Mouse (Mus musculus) forebrain, embryonic 10.5 days (tissue): ENCODE results near the gene Chmp4b. TPM values are rescaled to one million over a fixed set of nuclear protein-coding genes. Genes with fewer than 3 reads are reported as not detected.

ENCODE experiments used
- DNase-seq: peaks from one replicate; pipeline ENCODE4 v3.0.0-alpha.2; 2017; ENCODE audit warnings: low spot score; ENCODE audit errors: extremely low spot score
- H3K27ac ChIP-seq: fragments of 300-500 bp; sonication (generic); 2 replicates; pipeline ENCODE4 v1.5.1; 2016; ENCODE audit warnings: mild to moderate bottlenecking
- H3K27me3 ChIP-seq: fragments of 300-500 bp; sonication (generic); 2 replicates; pipeline ENCODE4 v1.6.1; 2016; ENCODE audit warnings: mild to moderate bottlenecking; ENCODE audit not compliant: poor library complexity, severe bottlenecking
- H3K36me3 ChIP-seq: fragments of 300-500 bp; sonication (generic); replicated peaks from 2 replicates; pipeline ENCODE4 v1.6.1; 2016; ENCODE audit warnings: mild to moderate bottlenecking, moderate library complexity
- H3K4me1 ChIP-seq: fragments of 300-500 bp; sonication (generic); 2 replicates; pipeline ENCODE4 v1.6.1; 2016
- H3K4me3 ChIP-seq: fragments of 300-500 bp; sonication (generic); 2 replicates; pipeline ENCODE4 v1.5.1; 2016; ENCODE audit warnings: mild to moderate bottlenecking, moderate library complexity
- H3K9me3 ChIP-seq: fragments of 300-500 bp; sonication (generic); 2 replicates; pipeline ENCODE4 v1.6.1; 2016; ENCODE audit warnings: mild to moderate bottlenecking, moderate library complexity
- WGBS: fragments of 180-500 bp; shearing (Covaris S2); methylation state at CpG from one replicate; pipeline ENCODE4 v1.1.7; 2016; 5-methylcytosine and 5-hydroxymethylcytosine counted together
- polyA plus RNA-seq: library from polyadenylated mRNA; unstranded; fragments of >200 nt; fragmentation: Nextera tagmentation; extraction: Ambion mirVana; gene quantifications from 2 replicates; pipeline ENCODE4 v1.2.1, GENCODE M21; 2016

The Chmp4b gene
- polyA plus RNA-seq, 1 experiment from 2014 or later: 13.4 TPM

DNA sequence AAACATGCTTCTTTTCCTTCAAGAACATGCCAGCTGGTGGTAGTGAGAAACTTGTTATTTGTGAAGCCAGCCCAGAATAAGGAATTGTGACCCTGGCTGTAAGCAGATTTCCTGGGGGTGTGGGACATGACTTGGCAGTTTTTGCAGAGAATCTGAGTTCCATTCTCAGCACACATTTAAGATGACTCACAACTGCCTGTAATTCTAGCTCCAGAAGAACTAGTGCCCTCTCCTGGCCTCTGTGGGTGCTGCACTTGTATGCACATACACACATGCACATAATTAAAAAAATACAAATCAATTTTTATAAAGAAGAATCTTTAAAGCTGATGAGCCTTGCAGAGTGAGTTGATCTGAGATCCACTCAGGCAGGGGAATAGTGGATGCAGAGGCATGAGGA lies 27.4 kb upstream of the Chmp4b start:
- Histone ChIP-seq H3K27me3 (no peaks in the 10 kb centered on the region), H3K36me3 (peaks cover 65% of the 10 kb centered on the region), H3K9me3 (peaks cover 7% of the 10 kb centered on the region; the same call in 1 of the 2 replicates), H3K4me3 (no peak overlapping the region), H3K4me1 (no peaks in the 10 kb centered on the region), H3K27ac (no peak overlapping the region)
- DNase-seq: no peak

GRCm38 (mm10) chr2:154630531-154630930 lies 21.0 kb upstream of the Chmp4b start:
- H3K4me3 ChIP-seq: no peak overlapping the region
- peaks cover 66% of the 10 kb centered on the region for H3K36me3 ChIP-seq
- no peaks in the 10 kb centered on the region for H3K9me3 ChIP-seq
- H3K27ac ChIP-seq: no peak overlapping the region
- no peaks in the 10 kb centered on the region for H3K27me3 ChIP-seq
- no peak for DNase-seq
- WGBS: 87% methylated on average over 5 of the region's 5 CpGs
- H3K4me1 ChIP-seq: no peaks in the 10 kb centered on the region

DNA sequence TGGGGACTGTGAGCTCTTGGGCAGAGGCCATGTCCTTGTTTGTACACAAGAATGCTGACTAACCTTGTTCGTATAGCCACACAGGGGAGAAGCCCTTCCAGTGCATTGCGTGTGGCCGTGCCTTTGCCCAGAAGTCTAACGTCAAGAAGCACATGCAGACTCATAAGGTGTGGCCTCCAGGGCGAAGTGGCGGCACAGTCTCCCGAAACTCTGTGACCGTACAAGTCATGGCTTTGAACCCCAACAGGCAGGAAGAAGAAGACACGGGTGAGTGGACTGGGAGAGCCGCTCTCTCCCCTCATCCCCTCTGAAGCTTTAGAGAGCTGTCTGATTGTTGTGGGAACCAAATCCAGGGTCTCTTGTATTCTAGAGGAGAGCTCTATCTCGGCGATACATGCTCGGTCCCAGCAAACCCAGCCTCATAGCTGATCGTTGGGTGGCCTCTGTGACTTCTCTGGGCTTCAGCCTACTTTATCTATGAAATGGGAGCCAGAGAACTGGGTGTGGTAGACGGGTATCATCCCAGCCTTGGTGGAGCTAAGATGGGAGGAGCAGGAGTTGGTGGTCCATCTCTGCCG lies 19.2 kb upstream of the Chmp4b start:
- no peak overlapping the region for H3K4me3 ChIP-seq
- 92% methylated on average over 16 of the region's 16 CpGs for WGBS

DNA sequence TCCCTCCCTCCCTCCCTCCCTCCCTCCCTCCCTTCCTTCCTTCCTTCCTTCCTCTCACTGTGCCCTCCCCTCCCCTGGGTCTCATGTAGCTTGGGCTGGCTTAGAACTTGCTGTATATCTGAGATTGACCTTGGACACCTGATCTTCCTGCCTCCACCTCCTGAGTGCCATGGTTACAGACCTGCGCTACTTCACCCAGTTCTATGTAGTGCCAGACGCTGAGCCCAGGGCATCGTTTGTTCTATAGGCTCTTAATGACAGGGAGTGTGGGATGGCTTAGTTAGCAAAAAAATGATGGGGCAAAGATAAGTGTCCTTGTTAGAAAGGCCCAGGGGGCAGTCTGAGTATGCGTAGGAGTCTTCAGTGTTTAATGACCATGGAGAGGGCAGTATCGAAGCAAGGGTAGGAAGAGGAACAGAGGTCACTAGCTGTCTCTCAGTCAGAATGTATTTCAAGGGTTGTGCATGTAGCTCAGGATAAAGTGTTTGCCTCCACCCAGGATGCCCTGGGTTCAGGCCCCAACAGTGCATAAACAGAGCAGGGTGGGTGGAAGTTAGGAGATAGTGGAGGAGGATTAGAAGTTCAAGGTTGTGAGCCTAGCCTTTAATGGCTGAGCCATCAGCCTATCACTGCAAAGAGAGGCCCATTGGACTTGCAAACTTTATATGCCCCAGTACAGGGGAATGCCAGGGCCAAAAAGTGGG lies 18.3 kb upstream of the Chmp4b start:
- no peak for DNase-seq
- Histone ChIP-seq H3K9me3 (peaks cover 4% of the 10 kb centered on the region), H3K4me1 (no peaks in the 10 kb centered on the region), H3K27me3 (no peaks in the 10 kb centered on the region), H3K36me3 (peaks cover 74% of the 10 kb centered on the region), H3K4me3 (no peak overlapping the region), H3K27ac (no peak overlapping the region)
- WGBS: 95% methylated on average over 5 of the region's 5 CpGs

More for the DNA sequence above, 19.2 kb upstream of the Chmp4b start:
- Histone ChIP-seq H3K27ac (peak overlapping the region; percentile 0; the same call in 1 of the 2 replicates), H3K4me1 (no peaks in the 10 kb centered on the region), H3K36me3 (peaks cover 72% of the 10 kb centered on the region), H3K9me3 (no peaks in the 10 kb centered on the region), H3K27me3 (no peaks in the 10 kb centered on the region)
- DNase-seq: no peak

- no peak overlapping the region for H3K4me3 ChIP-seq
- peaks cover 74% of the 10 kb centered on the region for H3K36me3 ChIP-seq
- H3K9me3 ChIP-seq: peaks cover 9% of the 10 kb centered on the region
- H3K27ac ChIP-seq: 0 out of 2 replicates have a peak overlapping the region, but pooled peaks have one; percentile 5
- DNase-seq: no peak
- H3K4me1 ChIP-seq: no peaks in the 10 kb centered on the region
- no peaks in the 10 kb centered on the region for H3K27me3 ChIP-seq
- 88% methylated on average over 9 of the region's 9 CpGs for WGBS
Observed at GRCm38 (mm10) chr2:154633876-154634644, 17.4 kb upstream of the Chmp4b start.

- H3K4me3 ChIP-seq: no peak overlapping the region
- peaks cover 9% of the 10 kb centered on the region for H3K9me3 ChIP-seq
- H3K4me1 ChIP-seq: no peaks in the 10 kb centered on the region
- H3K27me3 ChIP-seq: no peaks in the 10 kb centered on the region
- no peak overlapping the region for H3K27ac ChIP-seq
- no peak for DNase-seq
- WGBS: 99% methylated on average over 2 of the region's 2 CpGs
- H3K36me3 ChIP-seq: peaks cover 69% of the 10 kb centered on the region
Observed at GRCm38 (mm10) chr2:154635826-154636225, 15.7 kb upstream of the Chmp4b start.

- Histone ChIP-seq H3K27ac (no peak overlapping the region), H3K27me3 (no peaks in the 10 kb centered on the region), H3K4me3 (no peak overlapping the region), H3K4me1 (no peaks in the 10 kb centered on the region), H3K36me3 (peaks cover 81% of the 10 kb centered on the region), H3K9me3 (peaks cover 9% of the 10 kb centered on the region)
- 93% methylated on average over 3 of the region's 3 CpGs for WGBS
- no peak for DNase-seq
Observed at GRCm38 (mm10) chr2:154638521-154638920, 13.0 kb upstream of the Chmp4b start.

DNA sequence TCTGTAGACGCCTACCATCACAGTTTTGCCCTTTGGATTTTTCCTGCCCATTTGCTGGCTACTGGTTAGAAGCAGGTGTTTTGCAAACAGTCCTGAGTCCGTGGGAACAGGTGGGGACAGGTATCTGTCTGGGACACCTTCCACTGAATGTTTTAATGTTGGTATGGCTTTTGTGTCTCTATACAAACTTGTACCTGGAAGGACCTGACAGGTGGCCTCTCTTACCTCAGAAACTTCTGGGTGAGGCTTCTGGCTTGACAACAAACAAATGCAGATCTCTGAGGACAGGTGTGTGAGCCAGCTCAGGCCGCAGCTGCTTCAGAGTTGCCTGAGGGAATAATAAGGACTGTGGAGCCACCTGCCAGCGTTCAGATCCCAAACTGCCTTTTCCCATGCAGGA lies 12.4 kb upstream of the Chmp4b start:
- H3K9me3 ChIP-seq: peaks cover 9% of the 10 kb centered on the region
- DNase-seq: no peak
- no peak overlapping the region for H3K27ac ChIP-seq
- peaks cover 83% of the 10 kb centered on the region for H3K36me3 ChIP-seq
- 91% methylated on average over 4 of the region's 4 CpGs for WGBS
- H3K4me3 ChIP-seq: no peak overlapping the region
- H3K4me1 ChIP-seq: no peaks in the 10 kb centered on the region
- no peaks in the 10 kb centered on the region for H3K27me3 ChIP-seq

- Histone ChIP-seq H3K9me3 (peaks cover 9% of the 10 kb centered on the region), H3K27ac (no peak overlapping the region), H3K4me1 (no peaks in the 10 kb centered on the region), H3K4me3 (no peak overlapping the region), H3K27me3 (no peaks in the 10 kb centered on the region), H3K36me3 (peaks cover 82% of the 10 kb centered on the region)
- no peak for DNase-seq
- 83% methylated on average over 8 of the region's 8 CpGs for WGBS
Observed at GRCm38 (mm10) chr2:154641176-154641575, 10.3 kb upstream of the Chmp4b start.

DNA sequence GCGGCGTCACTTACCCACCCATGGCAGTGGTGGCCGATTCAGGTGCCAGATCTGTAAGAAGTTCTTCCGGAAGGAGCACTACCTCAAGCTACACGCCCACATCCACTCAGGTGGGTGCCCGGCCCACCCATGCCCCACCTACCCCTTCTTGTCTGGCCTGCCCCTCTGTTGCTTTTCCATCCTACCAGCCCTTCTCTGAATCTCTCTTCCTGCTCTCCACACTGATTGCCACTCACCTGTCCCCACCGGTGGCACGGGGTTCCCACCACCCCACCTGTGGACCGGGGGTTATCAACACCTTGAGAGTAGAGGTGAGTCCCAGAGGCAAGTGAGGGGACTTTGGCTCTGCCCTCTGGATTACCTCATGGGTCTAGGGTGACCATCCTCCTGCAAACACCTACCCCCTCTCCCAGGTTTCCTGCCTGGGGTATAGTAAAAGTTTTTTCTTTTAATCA lies 9.5 kb upstream of the Chmp4b start:
- no peaks in the 10 kb centered on the region for H3K27me3 ChIP-seq
- WGBS: 94% methylated on average over 9 of the region's 9 CpGs

GRCm38 (mm10) chr2:154642712-154643385 lies 8.7 kb upstream of the Chmp4b start:
- Histone ChIP-seq H3K27ac (no peak overlapping the region), H3K27me3 (no peaks in the 10 kb centered on the region), H3K4me1 (no peaks in the 10 kb centered on the region), H3K9me3 (peaks cover 8% of the 10 kb centered on the region), H3K4me3 (no peak overlapping the region), H3K36me3 (peaks cover 75% of the 10 kb centered on the region)
- DNase-seq: no peak
- 88% methylated on average over 6 of the region's 6 CpGs for WGBS

More for the DNA sequence above, 9.5 kb upstream of the Chmp4b start:
- Histone ChIP-seq H3K4me3 (no peak overlapping the region), H3K4me1 (no peaks in the 10 kb centered on the region), H3K9me3 (peaks cover 9% of the 10 kb centered on the region), H3K27ac (no peak overlapping the region), H3K36me3 (peaks cover 83% of the 10 kb centered on the region)
- DNase-seq: no peak

DNA sequence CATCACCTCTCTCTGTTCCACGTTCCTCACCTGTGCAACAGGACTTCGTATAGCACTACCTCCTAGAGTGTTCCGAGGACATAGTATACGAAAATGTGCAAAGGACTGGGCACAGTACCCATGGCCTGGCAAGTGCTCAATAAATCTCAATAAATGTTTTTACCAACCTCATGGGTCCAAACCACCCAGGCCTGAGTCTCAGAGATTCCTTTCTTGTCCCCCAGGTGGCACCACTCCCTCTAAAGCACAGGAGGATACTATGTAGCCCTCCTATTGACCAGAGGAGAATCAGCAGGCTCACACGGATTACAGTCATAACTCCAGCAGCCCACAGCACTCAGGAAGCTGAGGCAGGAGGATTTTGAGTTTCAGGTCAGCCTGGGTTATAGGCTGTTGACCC lies 4.9 kb upstream of the Chmp4b start:
- Histone ChIP-seq H3K27ac (no peak overlapping the region), H3K4me1 (peaks cover 11% of the 10 kb centered on the region), H3K36me3 (peaks cover 47% of the 10 kb centered on the region), H3K27me3 (no peaks in the 10 kb centered on the region), H3K4me3 (no peak overlapping the region), H3K9me3 (no peaks in the 10 kb centered on the region)
- no peak for DNase-seq
- 86% methylated on average over 5 of the region's 5 CpGs for WGBS
